ENCODE assay signal across 8 mouse cellular contexts in genomic region chr16:33891099-33891498, GRCm38 (mm10).
DNase-seq lines count a peak whose midpoint lies in the region; ATAC-seq and TF ChIP-seq lines count a peak whose summit lies in the region.

No protein-coding gene starts in this region.

- ATAC-seq in megakaryocyte, adult 5-6 weeks (ENCODE audit: poor library complexity, severe bottlenecking), result no peak

- peaks cover 43% of the 10 kb centered on the region for H3K4me1 ChIP-seq in limb, embryonic 10.5 days

- peak overlapping the region; percentile 66 for H3K4me3 ChIP-seq in gastrocnemius, adult 2 months
- H3K4me3 ChIP-seq in limb, embryonic 10.5 days, result no peak overlapping the region

- peaks cover 13% of the 10 kb centered on the region for H3K36me3 ChIP-seq in limb, embryonic 10.5 days

- no peaks in the 10 kb centered on the region for H3K27me3 ChIP-seq in limb, embryonic 10.5 days (ENCODE audit: low read depth, poor library complexity, severe bottlenecking)

- DNase-seq in gastrocnemius, adult 2 months, result peak; percentile 28
- no peak for DNase-seq in gastrocnemius, postnatal 25 days
- peak; percentile 23 for DNase-seq in thymus, postnatal 14 days
- no peak for DNase-seq in thymus, postnatal 0 days (ENCODE audit: low spot score)
- DNase-seq in limb, embryonic 10.5 days (ENCODE audit: low spot score), result no peak
- DNase-seq in right cerebral cortex, postnatal 10 days (ENCODE audit: low spot score in 2 of 2), result no peak
- DNase-seq in gastrocnemius, adult 8-10 months (ENCODE audit: low spot score in 2 of 2), result no peak

- H3K9me3 ChIP-seq in limb, embryonic 10.5 days (replicated peaks), result no peaks in the 10 kb centered on the region

- H3K27ac ChIP-seq in gastrocnemius, adult 2 months, result peak overlapping the region; percentile 89
- H3K27ac ChIP-seq in limb, embryonic 10.5 days, result peak overlapping the region; percentile 26; the same call in 1 of the 2 replicates

- TF ChIP-seq CTCF in gastrocnemius, adult 2 months (IDR thresholded peaks at IDR 0.05), result no peak

- WGBS in limb, embryonic 10.5 days, result 81% methylated on average over 8 of the region's 8 CpGs

- intact Hi-C loops in gastrocnemius, adult 2 months (cut with DNase I), result loop anchor here (5.0 kb wide), 1 partner anchor 46 kb away; no protein-coding TSS in a partner anchor

Comparison
In these comparisons a context has a peak if more than half of its experiments do, and no peak if none do; other contexts are left out.
1. DNase-seq: peak in gastrocnemius, adult 2 months (single experiment) and thymus, postnatal 14 days (single experiment); none in gastrocnemius, postnatal 25 days (single experiment), thymus, postnatal 0 days (single experiment), limb, embryonic 10.5 days (single experiment), right cerebral cortex, postnatal 10 days (0 of 2) and gastrocnemius, adult 8-10 months (0 of 2).